Mouse (Mus musculus) layer of hippocampus, postnatal 36 days (tissue): ENCODE results near the gene Lmbr1l. TPM values are rescaled to one million over a fixed set of nuclear protein-coding genes. Genes with fewer than 3 reads are reported as not detected.

Experiments used
- DNase-seq, 2 experiments: peaks; one replicate each; pipeline ENCODE4 v3.0.0; 2022
- total RNA-seq, 2 experiments: library from RNA; stranded (reverse); gene quantifications; 2 replicates each; pipeline ENCODE4 v1.2.3; 2021

Lmbr1l gene
- total RNA-seq, 2 experiments from 2014 or later = 16.4 to 22.6 TPM

DNA sequence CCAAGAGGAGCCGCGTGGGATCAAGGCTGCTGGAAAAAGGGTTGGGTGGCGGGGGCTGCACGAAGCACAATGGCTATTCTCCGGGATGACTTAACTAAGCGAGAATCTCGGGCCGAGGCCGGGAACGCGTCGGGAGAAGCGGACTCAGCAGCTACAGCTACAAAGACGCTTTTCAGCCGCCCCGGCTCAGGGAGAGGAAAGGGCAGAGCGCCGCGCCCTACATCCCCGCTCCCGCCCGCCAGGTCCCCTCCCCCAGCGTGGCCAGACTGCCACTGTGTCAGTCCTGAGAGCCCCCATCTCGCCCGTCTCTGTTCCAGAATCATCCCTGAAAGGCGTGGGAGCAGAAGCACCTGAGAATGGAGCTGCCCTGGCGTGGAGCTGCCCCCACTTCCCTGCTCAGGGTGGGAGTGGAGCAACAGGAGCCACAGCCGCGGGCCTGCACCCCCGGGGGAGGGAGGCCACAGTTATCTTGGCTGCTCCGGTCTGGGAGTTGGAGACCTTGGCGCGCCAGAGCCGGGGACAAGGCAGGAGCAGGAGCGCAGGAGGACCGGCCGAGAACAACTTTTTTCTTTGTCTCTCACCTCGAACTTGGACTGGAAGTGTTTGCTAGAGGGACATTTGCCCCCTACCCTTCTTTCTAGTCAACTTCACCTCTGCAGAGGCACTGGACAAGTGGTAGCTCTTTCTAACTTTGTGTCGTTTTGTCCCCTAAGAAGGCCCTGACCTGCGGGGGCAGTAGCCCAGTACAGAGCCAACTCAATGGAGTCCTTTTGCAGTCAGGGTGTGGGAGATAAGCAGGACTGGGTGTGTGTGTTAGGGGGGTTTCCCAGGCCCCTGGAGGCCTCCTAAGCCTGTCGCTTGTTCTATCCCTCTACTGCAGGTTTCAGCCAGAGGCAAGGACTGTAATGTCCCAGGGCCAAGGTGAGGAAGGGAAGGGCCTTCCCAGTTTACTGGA is 22.1 kb downstream of the Lmbr1l start:
- no peak for DNase-seq

DNA sequence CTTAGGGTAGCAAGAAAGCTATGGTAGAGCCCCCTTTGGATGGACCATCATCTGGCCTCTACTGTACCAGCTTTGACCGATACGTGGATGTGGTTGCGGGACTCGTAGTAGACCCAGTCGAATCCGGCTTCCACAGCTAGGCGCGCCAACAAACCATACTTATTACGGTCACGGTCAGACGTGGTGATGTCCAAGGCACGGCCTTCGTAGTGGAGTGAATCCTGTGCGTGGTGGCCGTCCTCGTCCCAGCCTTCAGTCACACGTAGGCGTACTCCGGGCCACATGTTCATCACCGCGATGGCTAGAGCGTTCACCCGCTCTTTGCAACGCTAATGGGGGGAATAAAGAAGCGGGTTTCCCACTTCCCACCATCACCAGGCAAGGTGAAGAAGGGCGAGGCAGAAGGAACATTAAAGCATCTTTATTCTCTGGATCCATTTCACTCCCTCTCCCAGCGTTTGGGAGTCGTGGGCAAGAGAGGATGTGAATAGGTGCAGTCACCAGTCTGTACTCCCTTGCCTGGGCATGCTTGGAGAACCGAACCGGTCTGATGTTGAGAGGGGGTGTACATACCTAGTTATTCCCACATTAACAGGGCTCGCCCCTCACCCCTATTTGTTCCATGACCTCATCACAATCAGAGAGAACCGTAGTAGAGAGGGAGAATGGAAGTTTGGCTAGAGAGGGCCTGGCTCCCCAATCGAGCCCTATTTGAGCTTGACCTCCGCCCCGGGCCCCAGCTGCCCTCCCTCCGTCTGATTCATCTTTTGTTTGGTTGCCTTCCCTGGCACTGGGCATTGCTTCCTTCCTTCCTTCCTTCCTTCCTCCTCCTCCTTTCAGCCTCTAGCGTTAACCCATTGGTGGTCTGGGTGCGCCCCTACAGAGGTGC is 23.0 kb downstream of the Lmbr1l start:
- DNase-seq = no peak

DNA sequence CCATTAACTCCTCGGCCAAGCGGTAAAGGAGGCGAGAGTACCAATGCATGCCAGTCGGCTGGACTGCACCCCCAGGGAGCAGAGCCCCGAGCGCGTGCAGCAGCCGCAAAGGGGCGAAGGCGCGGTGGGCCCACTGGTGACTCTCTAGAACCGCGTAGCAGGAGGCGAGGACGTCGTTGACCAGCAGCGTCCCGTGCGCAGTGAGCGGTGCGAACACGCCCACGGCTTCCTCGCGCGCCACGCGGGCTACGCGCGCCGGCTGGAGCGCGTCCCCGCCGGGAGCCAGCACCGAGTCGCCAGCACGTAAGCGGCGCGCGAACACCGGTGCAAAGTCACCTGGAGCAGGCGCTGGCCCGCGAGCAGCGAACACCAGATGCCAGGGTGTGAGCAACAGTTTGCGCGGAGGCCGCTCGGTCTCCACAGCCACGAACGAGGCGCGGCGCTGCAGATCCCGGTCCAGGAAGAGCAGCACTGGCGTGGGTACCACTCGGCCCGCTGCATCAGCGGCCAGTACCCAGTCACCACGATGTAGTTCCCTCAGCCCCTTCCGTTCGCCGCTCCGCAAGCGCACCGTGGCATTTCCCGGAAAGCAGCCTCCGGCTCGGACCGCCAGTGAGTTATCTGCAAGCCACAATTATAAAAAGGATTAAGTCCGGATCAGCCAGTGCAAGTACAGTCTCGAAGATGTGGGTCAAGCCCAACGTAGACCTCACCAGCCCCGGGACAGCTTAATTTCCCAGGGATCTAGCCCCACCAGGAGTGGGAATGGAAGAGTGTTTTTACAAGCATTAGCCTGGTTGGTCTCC is 23.9 kb downstream of the Lmbr1l start, which contains the start of gene Rhebl1:
Rhebl1 (minus strand) TSS at position 601 of the 806 bp plus-strand sequence.
- DNase-seq = peak; percentile 41 to 44

DNA sequence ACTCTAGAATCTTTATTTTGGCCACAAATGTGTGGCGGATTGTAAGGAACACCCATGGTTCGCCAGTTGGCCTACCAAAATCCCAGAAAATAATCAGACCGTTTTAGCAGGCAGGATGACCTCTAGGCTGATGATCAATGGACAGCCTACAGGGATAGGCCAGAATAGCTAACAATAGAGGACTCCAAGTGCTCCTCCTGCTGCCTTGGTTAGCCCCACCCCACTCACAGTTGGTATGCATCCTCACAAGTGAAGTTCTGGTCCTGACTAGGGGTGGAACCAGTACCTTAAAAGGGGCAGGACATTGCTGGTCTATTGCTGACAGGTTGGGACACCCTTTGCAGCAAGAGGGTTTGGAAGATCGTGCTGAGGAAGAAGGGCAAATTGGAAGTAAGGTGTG is 25.0 kb downstream of the Lmbr1l start:
- no peak for DNase-seq

DNA sequence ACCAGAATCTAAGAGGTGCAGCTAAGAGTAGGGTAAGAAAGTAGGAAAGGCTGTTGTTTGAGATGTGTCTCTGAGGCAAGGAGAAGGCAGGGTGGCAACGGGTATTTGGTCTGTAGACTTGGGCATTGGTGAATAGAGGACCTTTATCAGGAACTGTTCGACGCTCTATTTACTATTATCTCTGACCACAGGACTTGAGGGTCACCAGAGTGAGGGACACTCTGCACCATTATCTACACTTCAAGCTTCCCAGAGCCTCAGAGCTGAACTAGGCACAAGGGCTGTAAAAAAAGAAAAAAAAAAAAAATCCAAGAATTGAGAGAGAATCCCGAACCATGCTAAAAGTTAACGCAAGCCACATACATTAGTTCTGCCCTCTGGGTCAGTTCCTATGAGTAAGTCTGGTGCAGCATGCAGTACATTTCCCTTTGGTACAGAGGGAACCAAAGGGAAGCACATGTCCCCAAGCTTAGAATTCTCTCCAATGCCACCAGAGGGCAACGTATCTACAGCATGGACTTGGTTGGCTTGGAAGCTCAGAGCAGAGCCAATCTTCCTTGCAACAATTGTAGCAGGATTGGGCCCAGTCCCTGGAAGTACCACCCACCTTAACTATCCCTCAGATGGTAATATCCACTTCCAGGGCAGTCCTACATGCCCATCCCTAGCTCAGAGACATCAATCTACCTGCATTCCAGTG is 26.0 kb downstream of the Lmbr1l start:
- peak; percentile 51 to 53 for DNase-seq

DNA sequence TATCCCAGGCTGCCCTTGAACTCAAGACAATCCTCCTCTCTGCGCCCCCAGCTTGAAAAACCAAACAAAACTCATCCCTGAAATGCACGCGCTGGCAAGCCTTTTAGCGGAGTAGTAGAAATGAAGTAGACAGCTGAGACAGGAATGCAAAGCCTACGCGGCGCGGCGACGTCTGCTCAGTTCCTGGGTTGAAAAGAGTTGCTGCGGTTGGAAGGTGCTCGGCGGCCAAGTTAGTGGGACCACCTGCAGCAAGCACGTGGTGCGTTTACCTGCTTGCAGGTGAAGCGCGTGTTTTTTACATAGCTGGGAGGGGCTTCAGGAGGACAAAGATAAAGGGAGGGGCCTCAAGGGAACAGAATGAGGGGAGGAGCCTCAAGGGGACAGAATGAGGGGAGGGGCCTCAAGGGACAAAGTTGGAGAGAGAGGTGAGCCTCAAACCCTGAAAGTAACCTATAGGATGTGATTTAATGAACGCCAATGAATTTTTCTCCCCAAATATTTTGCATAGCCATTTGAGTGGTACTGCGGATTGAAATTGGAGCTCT is 26.8 kb downstream of the Lmbr1l start:
- no peak for DNase-seq

DNA sequence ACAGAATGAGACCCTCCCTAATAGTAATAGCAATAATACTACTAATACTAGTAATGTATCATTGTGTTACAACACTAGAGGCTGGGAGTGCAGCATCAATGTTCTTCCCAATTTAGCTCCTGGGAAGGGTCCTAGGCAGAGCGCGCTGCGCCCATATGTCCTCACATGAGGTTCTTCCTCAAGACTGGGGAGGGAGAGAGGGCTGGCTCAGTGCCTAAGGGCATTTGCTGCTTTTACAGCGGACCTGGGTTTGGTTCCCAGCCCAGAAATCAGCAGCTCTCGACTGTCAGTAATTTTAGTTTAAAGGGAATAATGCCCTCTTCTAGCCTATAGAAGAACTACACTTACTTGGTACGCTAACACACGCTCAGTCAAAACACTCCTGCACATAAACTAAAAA is 30.5 kb downstream of the Lmbr1l start:
- no peak for DNase-seq

DNA sequence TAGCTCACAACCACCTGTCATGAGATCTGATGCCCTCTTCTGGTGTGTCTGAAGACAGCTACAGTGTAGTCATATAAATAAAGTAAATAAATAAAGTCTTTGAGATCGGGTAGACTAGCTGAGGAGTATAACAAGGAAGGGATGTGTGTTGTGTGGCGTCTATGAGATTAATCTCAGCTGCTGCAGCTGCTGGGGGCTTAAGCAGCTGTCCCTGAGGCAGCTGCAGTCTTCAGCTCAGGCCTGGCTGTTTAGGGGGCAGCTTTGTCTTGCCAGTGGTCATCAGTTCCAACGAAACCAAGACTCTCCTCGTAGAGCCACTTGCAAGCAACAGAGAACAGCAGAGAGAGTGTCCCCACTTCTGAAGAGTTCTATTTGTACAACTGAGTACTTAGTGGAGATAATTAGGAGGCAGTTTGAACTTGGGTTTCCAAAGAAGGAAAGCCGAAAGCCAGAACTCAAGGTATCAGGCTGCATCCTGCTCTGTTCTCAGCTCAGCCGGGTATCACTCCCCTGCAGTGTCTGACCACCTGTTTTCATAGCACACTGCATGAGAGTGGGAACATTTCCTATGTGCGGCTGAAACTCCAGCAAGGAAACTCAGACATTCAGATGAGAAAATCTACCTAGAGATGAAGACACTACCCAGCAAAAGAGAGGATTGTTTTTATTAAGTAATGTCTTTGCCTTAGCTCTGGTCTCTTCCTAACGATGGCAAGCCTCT is 31.2 kb downstream of the Lmbr1l start:
- no peak for DNase-seq

DNA sequence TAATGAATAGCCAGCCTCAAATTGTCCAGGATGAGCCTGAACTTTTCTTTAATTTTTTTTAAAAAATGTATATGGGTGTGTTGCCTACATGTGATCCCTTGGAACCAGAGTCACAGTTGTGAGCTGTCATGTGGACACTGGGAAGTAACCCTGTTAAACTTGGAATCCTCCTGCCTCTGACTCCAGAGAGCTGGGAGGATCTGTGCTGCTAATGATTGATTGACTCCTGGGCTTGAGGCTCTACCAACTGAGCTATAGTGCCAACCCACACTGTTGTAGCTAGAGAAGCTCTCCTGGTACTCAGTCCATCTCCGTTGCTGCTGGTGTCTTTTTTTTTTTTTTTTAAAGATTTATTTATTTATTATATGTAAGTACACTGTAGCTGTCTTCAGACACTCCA is 33.9 kb downstream of the Lmbr1l start:
- no peak for DNase-seq

DNA sequence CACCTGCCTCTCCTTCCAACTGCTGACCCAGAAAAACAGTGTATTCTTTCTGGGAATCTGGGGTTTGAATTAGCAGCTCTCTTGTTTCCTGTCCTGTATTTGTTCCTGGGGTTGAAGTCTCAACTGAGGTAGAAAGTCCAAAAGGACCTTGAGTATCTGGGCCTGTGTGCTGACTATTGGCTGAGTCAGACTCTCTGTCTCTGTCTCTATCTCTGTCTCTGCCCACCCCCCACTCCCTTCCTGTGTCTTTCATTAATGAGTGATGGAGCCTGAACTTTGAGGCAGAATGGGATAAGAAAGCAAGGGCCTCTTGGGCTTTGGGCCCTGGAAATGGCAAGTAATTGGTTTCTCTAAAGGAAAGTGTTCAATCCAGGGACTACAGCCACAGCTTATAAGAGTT is 34.4 kb downstream of the Lmbr1l start:
- DNase-seq = no peak

DNA sequence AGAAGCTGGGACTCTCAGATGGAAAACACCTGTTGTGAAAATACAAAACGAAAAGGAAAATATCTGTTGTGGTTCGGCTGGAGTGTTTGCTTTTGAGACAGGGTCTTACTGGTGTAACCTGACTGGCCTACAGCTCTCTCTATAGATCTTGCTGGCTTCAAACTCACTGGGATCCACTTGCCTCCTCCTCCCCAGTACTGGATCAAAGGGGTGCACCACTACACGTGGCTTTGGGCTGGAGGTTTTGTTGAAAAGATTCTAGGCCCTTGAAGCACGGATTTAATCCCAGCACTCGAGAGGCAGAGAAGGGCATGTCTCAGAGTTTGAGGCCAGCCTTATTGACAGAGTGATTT is 36.4 kb downstream of the Lmbr1l start:
- no peak for DNase-seq

DNA sequence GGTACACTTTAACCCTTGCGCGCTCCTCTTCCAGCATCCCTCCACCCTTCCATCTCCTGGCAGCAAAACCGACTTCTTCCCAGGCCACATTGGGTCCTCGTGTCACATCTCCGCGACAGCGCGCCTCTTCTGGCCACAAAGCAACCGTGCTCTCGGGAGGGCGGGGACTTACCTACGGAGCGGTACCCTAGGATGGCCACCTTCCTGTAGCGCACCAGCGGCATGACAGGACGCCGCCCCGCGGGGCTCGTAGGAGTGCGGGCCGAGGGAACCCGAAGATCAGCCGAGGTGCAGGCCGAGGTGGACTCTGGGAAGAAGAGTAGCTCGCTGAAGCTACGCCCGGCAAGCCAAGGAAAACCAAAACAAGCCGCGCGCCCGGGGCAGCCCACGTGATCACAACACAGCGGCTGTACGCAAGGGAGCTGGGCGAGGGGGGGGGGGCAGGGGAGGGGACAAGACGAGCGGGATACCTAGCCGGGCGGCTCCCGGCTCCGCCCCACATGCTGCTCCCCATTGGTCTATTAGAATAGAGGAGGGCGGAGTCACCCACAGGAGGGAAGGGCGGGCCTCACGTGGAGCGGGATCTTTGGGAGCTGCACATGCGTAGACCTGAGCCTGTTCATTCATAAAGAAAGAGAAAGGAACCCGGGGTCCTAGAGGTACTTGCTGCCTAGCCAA is 36.9 kb downstream of the Lmbr1l start:
- DNase-seq = peak; percentile 86 to 87

DNA sequence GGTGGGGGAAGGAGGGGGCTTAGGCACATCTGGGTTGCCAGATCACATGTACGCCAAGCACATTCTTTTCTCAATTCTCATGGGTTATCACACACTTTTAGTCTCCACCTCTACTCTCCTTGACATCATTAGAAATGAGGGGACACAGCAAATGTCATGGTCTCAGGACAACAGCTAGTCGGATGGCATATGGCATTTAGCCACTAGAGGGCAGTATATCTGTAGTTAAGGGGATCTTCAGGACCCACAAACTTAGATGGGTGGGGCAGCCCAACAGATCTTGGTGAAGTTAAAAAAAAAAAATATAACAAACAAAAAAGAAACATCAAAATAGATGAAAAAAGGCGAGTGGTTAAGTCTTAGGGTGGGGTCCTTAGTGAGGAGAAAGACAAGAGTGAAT is 40.7 kb downstream of the Lmbr1l start:
- no peak for DNase-seq

DNA sequence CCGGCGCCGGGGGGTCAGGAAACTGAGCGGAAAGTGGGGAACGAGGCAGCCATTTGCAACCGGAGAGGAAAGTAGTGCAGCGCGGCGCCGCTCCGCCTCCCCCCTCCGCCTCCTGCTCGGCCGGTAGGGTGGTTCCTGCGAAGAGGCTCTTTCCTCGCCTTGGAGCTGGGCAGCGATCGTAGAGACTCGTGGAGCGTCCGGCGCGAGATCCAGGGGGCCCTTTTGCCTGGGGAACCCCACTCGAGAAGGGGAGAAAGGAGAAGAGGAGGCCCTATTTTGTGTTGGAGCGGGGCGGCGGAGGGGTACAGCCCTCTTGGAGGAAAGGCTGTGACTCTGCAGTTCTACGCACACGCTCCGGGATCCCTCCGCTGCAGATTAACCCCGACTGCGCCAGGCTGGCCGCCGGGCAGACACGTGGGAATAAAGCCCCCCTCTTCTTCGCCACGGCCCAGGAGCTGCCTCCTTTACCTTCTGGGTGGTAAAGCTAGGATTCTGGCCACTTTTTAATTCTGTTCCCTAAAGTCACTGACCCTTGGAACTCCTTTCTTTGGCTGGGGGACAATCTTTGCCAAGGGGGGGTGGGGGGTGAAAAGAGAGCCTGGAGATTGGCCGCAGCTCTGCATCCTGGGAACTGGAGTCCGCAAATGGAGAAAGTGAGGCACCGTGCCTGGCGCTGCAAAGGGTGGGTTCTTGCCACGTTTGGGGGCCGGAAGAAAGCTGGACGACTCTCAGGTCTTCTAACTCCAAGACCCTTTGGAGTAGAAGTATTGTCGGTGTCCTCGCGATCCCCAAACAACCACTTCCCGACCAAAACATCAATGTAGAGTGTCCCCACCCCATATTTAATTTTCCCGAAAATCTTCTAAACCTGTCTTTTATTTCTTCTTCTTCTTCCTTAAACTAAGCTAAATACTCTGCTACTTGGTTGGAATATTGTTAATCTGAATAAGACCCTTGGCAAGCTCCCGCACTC is 45.8 kb downstream of the Lmbr1l start:
- peak; percentile 93 for DNase-seq

DNA sequence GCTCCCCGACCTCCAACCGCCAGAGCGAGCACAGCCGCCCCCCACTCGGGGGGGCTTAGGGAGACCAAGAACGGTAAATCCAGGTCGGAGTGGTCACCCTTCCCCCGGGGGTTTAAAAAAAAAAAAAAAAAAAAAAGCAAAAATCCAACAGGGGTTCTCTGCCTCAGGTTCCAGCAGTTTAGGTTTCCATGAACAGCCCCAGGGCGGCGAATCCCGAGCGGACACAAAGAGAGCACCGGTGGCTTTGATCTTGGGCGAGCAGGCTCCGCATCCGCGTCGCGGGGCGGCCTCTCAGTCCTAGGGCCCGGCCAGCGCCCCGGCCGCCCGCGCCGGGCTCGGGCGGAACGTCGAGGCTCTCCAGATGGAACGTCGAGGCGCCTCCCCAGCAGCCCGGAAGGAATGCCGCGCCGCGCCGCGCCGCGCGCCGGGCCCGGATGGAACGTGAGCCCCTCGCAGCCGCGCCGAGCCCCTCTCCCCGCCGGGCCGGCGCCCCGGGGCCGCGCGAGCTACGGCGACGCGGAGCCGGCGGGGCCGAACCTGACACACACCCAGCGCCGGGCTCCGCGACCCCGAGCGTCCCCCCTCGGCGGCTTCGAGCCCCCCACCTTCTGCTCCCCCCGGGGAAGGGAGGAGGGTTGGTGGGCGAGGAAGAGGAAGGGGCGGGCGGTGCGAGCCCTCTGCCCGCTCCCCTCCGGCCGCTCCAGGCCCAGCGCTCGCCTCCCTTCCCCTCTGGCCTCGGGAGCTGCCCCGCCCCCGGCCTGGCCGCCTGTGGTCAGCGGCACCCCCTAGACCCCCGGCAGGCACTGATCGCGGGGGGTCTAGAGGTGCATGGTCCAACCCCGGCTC is 46.7 kb downstream of the Lmbr1l start, which contains the start of gene Kmt2d:
Kmt2d (minus strand) TSS at position 135 of the 846 bp plus-strand sequence.
- no peak for DNase-seq

DNA sequence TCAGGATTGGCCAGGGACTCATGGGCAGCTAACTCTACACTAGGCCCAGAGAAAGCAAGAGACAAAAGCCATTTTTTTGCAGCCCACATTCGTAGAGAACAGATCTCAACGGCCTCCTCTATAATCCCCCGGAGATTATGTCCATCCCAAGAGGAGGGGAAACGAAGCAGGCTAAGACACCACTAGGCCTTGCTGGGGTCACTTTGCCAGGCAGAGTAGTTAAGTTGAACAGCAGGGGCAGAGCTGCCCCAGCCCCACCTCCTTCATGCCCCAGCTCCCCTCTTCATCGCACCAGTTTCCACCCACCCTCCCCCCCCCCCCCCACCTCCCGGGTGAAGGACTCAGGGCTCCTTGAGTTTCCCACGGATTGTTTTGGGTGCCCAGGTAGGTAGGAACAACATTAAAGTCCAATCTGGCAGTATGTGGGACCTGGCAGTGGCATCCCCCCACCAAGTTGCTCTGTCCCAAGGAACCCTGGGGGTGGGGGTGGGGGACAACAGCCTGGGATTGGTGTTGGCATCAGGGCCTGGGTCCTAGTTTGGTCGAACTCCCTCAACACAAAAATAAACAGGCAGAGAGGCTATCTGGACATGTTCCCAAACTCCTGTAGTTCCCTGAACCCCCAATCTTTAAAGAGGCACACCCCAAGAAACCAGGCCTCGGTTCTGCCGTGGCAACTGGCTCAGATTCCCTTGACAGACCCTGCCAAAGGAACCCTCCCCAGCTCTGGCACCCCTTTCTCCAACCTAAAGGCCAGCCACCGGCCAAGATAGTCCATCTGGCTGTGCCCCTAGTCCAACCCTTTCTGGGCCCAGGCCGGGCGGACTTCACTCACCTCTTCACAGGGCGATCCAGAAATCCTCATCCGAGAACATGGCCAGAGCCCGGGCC is 47.6 kb downstream of the Lmbr1l start:
- DNase-seq = no peak
